Mouse (Mus musculus): ENCODE measurements around the gene Dhrs13. TPM values are rescaled to one million over a fixed set of nuclear protein-coding genes. Genes with fewer than 3 reads are reported as not detected.
A peak's percentile ranks its signal among the peaks of the same experiment; 100 is the strongest.
"Not testable (repeated sequence)": the region's sequence is repeated elsewhere in the genome, so short reads cannot be mapped to it uniquely, and the experiment has no call there.

Dhrs13 gene
- polyA plus RNA-seq, 1 experiment from 2014 or later = 18.0 TPM

- Histone ChIP-seq H3K27me3 (ENCODE audit: control insufficient read depth, insufficient read depth, low read length) (no peaks in the 10 kb centered on the region), H3K9ac (ENCODE audit: low read length) (peak within 1 kb of the TSS; percentile 94), H3K27ac (ENCODE audit: low read depth, low read length) (peak within 1 kb of the TSS; percentile 41; the same call in 1 of the 2 replicates), H3K4me1 (ENCODE audit: control insufficient read depth, insufficient read depth, low read length) (peaks cover 12% of the 10 kb centered on the region), H3K4me2 (peak within 1 kb of the TSS; percentile 70), H3K9me3 (ENCODE audit: control insufficient read depth, low read length) (no peaks in the 10 kb centered on the region), H3K36me3 (ENCODE audit: control insufficient read depth, insufficient read depth, low read length) (peaks cover 4% of the 10 kb centered on the region; the same call in 1 of the 2 replicates), H3K4me3 (ENCODE audit: low read depth, low read length) (peak within 1 kb of the TSS; percentile 62)
- 4% methylated on average over 55 of the region's 55 CpGs for WGBS
- DNase-seq (ENCODE audit: low spot score, missing footprints) = peak; percentile 98
- ATAC-seq (ENCODE audit: low FRiP score) = peak; percentile 94
Observed at GRCm38 (mm10) chr11:78037831-78038752, 6.0 kb downstream of the Dhrs13 start, which contains the start of gene Flot2. Gene Flot2 (plus strand): TSS chr11:78037931.

GRCm38 (mm10) chr11:78040878-78041277 is 8.8 kb downstream of the Dhrs13 start:
- Histone ChIP-seq H3K27me3 (ENCODE audit: control insufficient read depth, insufficient read depth, low read length) (no peaks in the 10 kb centered on the region), H3K9me3 (ENCODE audit: control insufficient read depth, low read length) (no peaks in the 10 kb centered on the region), H3K4me3 (ENCODE audit: low read depth, low read length) (no peak overlapping the region), H3K4me2 (no peak overlapping the region), H3K9ac (ENCODE audit: low read length) (no peak overlapping the region), H3K36me3 (ENCODE audit: control insufficient read depth, insufficient read depth, low read length) (no peaks in the 10 kb centered on the region), H3K4me1 (ENCODE audit: control insufficient read depth, insufficient read depth, low read length) (peaks cover 12% of the 10 kb centered on the region), H3K27ac (ENCODE audit: low read depth, low read length) (no peak overlapping the region)
- ATAC-seq (ENCODE audit: low FRiP score) = no peak
- DNase-seq (ENCODE audit: low spot score, missing footprints) = no peak
- 74% methylated on average over 2 of the region's 2 CpGs for WGBS

GRCm38 (mm10) chr11:78042290-78042870 is 10.3 kb downstream of the Dhrs13 start:
- not testable (repeated sequence) for H3K4me3 ChIP-seq (ENCODE audit: low read depth, low read length); H3K9ac ChIP-seq (ENCODE audit: low read length); H3K36me3 ChIP-seq (ENCODE audit: control insufficient read depth, insufficient read depth, low read length); H3K27ac ChIP-seq (ENCODE audit: low read depth, low read length); H3K9me3 ChIP-seq (ENCODE audit: control insufficient read depth, low read length); DNase-seq (ENCODE audit: low spot score, missing footprints); H3K4me2 ChIP-seq; ATAC-seq (ENCODE audit: low FRiP score); H3K27me3 ChIP-seq (ENCODE audit: control insufficient read depth, insufficient read depth, low read length)
- WGBS = 89% methylated on average over 4 of the region's 4 CpGs
- peaks cover 12% of the 10 kb centered on the region for H3K4me1 ChIP-seq (ENCODE audit: control insufficient read depth, insufficient read depth, low read length)

GRCm38 (mm10) chr11:78044758-78045251 is 12.7 kb downstream of the Dhrs13 start:
- WGBS = 90% methylated on average over 5 of the region's 5 CpGs
- H3K27me3 ChIP-seq (ENCODE audit: control insufficient read depth, insufficient read depth, low read length) = no peaks in the 10 kb centered on the region
- H3K4me1 ChIP-seq (ENCODE audit: control insufficient read depth, insufficient read depth, low read length) = no peaks in the 10 kb centered on the region
- H3K9ac ChIP-seq (ENCODE audit: low read length) = no peak overlapping the region
- H3K4me3 ChIP-seq (ENCODE audit: low read depth, low read length) = no peak overlapping the region
- no peaks in the 10 kb centered on the region for H3K36me3 ChIP-seq (ENCODE audit: control insufficient read depth, insufficient read depth, low read length)
- DNase-seq (ENCODE audit: low spot score, missing footprints) (no peak), ATAC-seq (ENCODE audit: low FRiP score) (no peak)
- no peak overlapping the region for H3K27ac ChIP-seq (ENCODE audit: low read depth, low read length)
- H3K9me3 ChIP-seq (ENCODE audit: control insufficient read depth, low read length) = no peaks in the 10 kb centered on the region
- H3K4me2 ChIP-seq = no peak overlapping the region

GRCm38 (mm10) chr11:78048637-78049036 is 16.6 kb downstream of the Dhrs13 start:
- 95% methylated on average over 2 of the region's 4 CpGs for WGBS

GRCm38 (mm10) chr11:78053078-78053477 is 21.0 kb downstream of the Dhrs13 start:
- no peak for ATAC-seq (ENCODE audit: low FRiP score)
- Histone ChIP-seq H3K4me2 (no peak overlapping the region), H3K9me3 (ENCODE audit: control insufficient read depth, low read length) (no peaks in the 10 kb centered on the region), H3K36me3 (ENCODE audit: control insufficient read depth, insufficient read depth, low read length) (peaks cover 8% of the 10 kb centered on the region; the same call in 1 of the 2 replicates), H3K27ac (ENCODE audit: low read depth, low read length) (no peak overlapping the region), H3K27me3 (ENCODE audit: control insufficient read depth, insufficient read depth, low read length) (no peaks in the 10 kb centered on the region), H3K4me1 (ENCODE audit: control insufficient read depth, insufficient read depth, low read length) (no peaks in the 10 kb centered on the region), H3K9ac (ENCODE audit: low read length) (no peak overlapping the region), H3K4me3 (ENCODE audit: low read depth, low read length) (no peak overlapping the region)
- DNase-seq (ENCODE audit: low spot score, missing footprints) = no peak
- 95% methylated on average over 8 of the region's 8 CpGs for WGBS

More at GRCm38 (mm10) chr11:78048637-78049036, 16.6 kb downstream of the Dhrs13 start:
- not testable (repeated sequence) for DNase-seq (ENCODE audit: low spot score, missing footprints); ATAC-seq (ENCODE audit: low FRiP score); H3K4me3 ChIP-seq (ENCODE audit: low read depth, low read length); H3K27ac ChIP-seq (ENCODE audit: low read depth, low read length); H3K4me1 ChIP-seq (ENCODE audit: control insufficient read depth, insufficient read depth, low read length); H3K36me3 ChIP-seq (ENCODE audit: control insufficient read depth, insufficient read depth, low read length); H3K27me3 ChIP-seq (ENCODE audit: control insufficient read depth, insufficient read depth, low read length); H3K9me3 ChIP-seq (ENCODE audit: control insufficient read depth, low read length); H3K9ac ChIP-seq (ENCODE audit: low read length); H3K4me2 ChIP-seq

- no peak overlapping the region for H3K27ac ChIP-seq (ENCODE audit: low read depth, low read length)
- H3K9me3 ChIP-seq (ENCODE audit: control insufficient read depth, low read length) = no peaks in the 10 kb centered on the region
- ATAC-seq (ENCODE audit: low FRiP score) (no peak), DNase-seq (ENCODE audit: low spot score, missing footprints) (no peak)
- peaks cover 8% of the 10 kb centered on the region; the same call in 1 of the 2 replicates for H3K36me3 ChIP-seq (ENCODE audit: control insufficient read depth, insufficient read depth, low read length)
- H3K9ac ChIP-seq (ENCODE audit: low read length) = no peak overlapping the region
- H3K4me1 ChIP-seq (ENCODE audit: control insufficient read depth, insufficient read depth, low read length) = no peaks in the 10 kb centered on the region
- WGBS = 79% methylated on average over 8 of the region's 8 CpGs
- H3K4me2 ChIP-seq = no peak overlapping the region
- no peaks in the 10 kb centered on the region for H3K27me3 ChIP-seq (ENCODE audit: control insufficient read depth, insufficient read depth, low read length)
- no peak overlapping the region for H3K4me3 ChIP-seq (ENCODE audit: low read depth, low read length)
Observed at GRCm38 (mm10) chr11:78056946-78057345, 24.9 kb downstream of the Dhrs13 start.

- 70% methylated on average over 9 of the region's 9 CpGs for WGBS
- peak; percentile 48; the same call in 1 of the 2 replicates for ATAC-seq (ENCODE audit: low FRiP score)
Observed at GRCm38 (mm10) chr11:78059833-78060757, 28.0 kb downstream of the Dhrs13 start.

More at GRCm38 (mm10) chr11:78059833-78060757, 28.0 kb downstream of the Dhrs13 start:
- Histone ChIP-seq H3K4me1 (ENCODE audit: control insufficient read depth, insufficient read depth, low read length) (no peaks in the 10 kb centered on the region), H3K4me2 (no peak overlapping the region), H3K36me3 (ENCODE audit: control insufficient read depth, insufficient read depth, low read length) (peaks cover 8% of the 10 kb centered on the region; the same call in 1 of the 2 replicates), H3K9me3 (ENCODE audit: control insufficient read depth, low read length) (no peaks in the 10 kb centered on the region), H3K27me3 (ENCODE audit: control insufficient read depth, insufficient read depth, low read length) (no peaks in the 10 kb centered on the region), H3K9ac (ENCODE audit: low read length) (no peak overlapping the region), H3K4me3 (ENCODE audit: low read depth, low read length) (no peak overlapping the region), H3K27ac (ENCODE audit: low read depth, low read length) (no peak overlapping the region)
- DNase-seq (ENCODE audit: low spot score, missing footprints) = peak; percentile 85

Data from midbrain, embryonic 11.5 days (tissue).